Mouse (Mus musculus): ENCODE results near the gene Ddb2.

Gene Ddb2

DNA sequence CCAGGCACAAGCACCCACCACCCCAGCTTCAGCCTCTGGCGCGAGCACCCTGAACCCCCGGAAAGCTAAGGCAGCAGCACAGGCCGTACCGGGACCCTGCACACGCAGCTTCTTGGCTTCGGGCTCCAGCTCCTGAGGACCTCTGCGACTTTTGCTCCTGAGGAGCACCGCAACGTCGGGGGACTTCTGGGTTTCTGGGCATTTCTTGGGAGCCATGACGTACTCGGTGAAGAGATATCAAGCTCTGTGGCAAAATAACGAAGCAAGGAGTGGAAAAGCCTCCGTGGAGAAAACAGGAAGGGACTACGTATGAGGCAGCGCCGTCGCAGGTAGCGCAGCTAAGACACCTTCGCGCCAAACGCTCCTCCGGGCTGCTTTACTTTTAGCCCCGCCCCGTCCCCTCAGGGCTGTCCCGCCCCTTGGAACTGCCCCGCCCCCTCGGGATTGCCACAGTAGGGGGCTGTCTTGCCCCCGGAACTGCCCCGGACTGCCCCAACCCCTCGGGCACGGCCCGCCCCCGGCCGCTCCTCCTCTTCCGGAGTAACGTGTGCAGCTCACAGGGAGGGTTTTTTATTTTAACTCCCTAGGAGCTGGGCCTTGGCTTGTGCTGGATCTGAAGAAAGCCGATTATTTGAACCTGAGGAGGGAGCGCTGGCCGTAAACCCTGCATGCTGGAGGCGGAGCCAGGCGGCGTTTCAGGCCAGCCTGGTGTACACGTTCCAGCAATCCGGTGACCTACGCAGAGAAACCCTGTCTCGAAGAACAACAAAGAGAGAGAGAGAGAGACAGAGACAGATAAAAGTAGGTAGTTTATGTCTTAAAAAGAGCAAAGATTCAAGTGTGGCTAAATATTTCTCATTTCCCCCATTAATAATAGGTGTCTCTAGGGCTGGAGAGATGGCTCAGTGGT, at the start of gene Ddb2:
Gene Ddb2, minus strand, starts transcription at position 382 of the 910 bp plus-strand sequence.
- DNase-seq (ENCODE audit: extremely low read depth, insufficient read length, low spot score) = peak; percentile 98

DNA sequence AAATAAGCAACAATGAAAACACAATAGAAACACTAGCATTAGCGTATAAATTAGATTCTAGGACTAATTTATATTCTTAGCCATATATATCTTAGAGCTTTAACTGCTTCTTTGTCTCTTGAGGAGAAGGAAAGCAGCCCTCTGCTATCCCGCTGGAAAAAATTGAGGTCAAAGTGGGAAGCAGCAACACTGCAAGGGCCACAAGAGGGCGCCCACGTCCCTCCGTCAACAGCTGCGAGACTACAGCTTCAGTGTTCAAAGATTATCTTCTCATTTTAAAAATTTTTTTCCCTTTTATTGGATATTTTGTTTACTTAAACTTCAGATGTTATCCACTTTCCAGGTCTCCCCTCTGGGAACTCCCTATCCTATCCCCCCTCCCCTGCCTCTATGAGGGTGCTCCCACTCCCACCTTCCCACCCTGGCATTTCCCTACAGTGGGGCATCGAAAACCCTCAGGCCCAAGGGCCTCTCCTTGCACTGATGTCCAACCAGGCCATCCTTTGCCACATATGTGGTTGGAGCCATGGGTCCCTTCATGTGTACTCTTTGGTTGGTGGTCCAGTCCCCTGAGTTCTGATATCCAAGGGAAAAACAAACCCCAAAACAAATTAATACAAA, 49.2 kb upstream of the Ddb2 start:
- DNase-seq (ENCODE audit: extremely low read depth, insufficient read length, low spot score) = peak; percentile 25

DNA sequence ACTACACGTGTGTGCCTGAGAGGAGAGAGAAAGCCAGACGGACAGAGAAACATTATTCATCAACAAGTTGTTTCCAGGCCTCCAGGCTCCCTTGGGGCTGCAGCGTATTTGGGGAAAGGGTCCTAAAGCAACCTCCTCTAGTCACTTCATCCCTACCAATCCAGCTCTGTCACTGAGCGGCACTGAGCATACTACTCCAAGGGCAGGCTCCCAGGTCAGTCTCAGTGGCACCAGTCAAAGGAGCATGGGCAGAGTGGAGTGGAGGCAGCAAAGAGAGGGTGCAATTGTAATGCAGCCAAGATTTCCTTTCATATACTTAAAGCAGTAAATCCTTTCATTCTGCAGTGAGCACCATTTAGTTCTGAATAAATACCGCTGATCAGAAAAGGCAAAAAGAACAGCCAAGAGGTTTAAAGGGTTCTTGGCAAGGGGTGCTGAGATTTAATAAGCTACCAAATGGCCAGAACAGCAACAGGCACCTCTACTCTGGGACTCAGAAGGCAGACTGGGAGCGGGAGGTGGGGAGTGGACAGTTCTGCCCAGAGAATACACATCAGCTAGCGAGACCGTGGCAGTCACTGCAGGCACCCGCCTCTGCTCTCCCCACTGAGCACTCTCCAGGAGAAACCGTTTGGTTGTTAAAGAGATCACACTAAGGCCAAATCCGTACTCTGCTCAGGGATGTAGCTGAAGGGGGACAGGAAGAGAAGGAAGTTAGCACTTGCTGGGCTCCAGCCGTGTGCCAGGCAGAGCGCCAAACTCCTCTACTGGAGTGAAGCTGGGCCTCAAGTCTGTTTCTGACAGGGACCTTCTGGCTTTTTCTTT, 47.8 kb upstream of the Ddb2 start:
- no peak for DNase-seq (ENCODE audit: extremely low read depth, insufficient read length, low spot score)

DNA sequence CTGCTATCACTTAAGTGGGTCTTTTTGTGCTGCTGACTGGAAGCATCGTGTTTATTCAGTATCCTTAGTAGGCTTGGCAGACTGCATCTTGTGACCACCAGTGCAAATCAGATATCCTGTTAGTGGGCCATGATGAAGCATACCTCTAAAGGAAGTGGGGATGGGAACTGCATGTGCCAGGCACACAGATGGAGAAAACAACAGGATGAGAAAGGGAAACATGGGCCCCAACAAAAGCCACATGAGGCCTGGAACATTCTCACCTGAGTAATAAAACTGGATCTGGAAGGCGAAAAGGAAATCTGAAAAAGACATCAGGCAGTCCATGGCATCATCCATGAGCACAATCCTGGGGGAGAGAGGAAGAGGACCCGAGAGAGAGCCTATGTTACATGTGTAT, 47.2 kb upstream of the Ddb2 start:
- DNase-seq (ENCODE audit: extremely low read depth, insufficient read length, low spot score) = no peak

DNA sequence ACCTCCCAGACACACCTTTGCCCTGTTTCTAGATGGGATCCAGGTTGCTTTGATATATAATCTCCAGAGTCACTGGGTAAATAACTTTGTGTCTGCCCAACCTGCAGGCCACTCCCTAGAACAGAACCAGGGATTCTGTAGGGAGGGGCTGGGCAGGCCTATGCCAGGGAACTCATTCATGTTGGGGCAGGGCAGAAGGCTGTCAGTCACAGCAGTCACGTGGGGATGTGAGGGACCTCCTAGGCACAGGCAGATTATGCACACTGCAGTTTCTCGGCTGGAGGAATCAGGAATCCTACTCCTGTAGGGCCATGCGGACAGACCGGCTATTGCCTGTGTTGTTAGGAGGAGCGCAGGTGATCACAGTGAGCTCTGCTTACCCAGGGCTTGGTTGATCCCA, 44.6 kb upstream of the Ddb2 start:
- DNase-seq (ENCODE audit: extremely low read depth, insufficient read length, low spot score) = no peak

DNA sequence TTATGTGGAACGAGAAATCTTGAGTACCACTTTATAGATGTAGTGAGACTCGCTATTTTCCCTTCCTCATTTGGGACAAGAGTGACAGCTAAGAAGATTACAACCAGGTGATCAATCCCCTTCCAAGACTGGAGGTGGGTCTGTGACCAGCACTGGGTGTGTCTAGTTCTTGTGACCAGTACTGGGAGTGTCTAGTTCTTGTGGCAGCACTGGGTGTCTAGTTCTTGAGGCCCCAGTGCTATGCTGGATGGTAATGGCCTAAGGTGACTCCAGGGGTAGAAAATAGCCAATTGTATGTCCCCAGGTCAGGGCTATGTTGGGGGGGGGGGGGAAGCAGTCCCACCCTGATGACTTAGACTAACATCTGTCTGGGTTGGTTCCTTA, 42.6 kb upstream of the Ddb2 start:
- DNase-seq (ENCODE audit: extremely low read depth, insufficient read length, low spot score) = no peak

DNA sequence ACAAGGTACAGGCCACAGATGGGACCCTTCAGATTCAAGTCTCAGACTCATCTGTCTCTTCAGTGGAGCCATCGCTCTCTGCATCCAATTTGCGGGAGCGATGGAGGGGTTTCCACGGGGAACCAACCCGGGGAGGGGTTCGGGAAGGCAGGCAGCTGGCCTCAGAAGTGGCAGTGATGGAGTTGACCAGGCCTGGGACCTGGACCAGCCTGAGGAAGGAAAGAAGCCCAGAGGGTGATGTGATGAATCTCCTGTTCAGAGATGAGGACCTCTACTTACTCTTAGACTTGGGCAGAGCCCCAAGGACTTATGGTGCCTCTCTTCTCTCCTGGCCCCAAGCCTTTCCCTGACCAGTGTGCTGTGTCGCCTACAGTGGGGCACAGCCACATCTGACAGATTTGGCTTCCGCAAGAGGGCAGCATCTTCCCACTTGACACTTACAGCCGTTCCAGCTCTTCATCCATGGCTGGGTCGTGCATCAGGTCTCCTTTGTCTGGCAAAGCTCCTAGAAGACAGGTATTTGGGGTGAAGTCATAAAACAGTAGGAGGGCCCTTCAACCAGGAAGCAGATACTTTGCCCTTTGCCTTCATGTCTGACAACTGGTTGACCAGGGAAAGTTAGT, 42.1 kb upstream of the Ddb2 start:
- peak; percentile 22 for DNase-seq (ENCODE audit: extremely low read depth, insufficient read length, low spot score)

DNA sequence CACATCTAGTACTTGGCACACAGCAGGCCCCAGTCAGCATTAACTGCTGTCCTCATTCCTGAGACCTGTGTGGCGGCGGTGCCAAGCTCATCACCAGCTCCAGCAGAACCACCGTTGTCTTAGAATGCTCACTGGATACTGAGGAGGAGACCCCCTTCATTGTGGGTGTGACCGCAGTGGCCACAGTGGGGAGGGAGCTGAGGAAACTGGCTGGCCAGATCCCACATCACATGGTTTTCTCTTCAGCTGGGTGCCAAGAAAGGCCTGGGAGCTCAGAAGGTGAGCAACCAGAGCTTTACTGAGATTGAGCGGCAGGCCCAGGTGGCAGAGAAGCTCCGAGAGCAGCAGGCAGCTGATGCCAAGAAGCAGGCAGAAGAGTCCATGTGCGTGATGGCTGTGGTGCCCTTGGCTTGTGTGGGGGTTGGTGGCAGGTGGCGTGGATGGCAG, 32.9 kb upstream of the Ddb2 start:
- no peak for DNase-seq (ENCODE audit: extremely low read depth, insufficient read length, low spot score)

DNA sequence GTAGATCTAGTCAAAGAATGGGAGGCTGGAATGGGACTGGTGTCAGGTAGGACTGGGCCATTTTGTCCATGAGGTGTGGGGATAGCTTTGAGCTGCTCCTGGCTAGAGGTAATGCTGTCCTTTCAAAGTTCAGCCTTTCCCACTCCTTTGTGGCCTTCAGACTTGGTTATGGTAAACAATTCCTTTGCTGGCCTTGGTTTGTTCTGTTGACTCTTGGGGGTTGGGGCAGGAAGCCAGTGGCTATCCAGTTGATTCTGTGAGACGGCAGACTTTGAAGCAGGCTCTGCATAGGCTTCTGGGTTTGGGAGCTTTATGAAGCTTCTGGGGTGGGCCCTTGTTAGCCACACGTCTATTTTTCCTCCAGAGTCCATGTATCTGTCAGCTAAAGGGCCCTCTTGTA, 31.9 kb upstream of the Ddb2 start:
- no peak for DNase-seq (ENCODE audit: extremely low read depth, insufficient read length, low spot score)

DNA sequence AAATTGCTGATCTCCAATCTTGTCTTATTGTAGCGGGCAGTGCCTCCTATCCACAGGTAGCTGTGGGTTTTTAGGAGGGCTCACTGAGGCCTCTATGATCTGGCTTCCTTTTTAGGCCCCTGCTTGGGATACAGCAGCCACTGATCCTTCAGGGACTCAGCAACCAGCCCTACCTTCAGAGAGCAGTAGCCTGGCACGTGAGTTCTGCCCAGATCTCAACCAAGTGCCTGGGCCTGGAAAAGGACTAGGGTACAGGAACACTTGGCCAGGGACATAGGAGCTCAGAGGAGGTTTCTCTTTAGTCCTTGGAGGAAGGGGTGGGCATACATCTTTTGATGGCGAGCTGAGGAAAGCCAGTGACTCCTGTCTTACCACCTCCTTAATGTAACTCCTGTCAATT, 31.3 kb upstream of the Ddb2 start:
- DNase-seq (ENCODE audit: extremely low read depth, insufficient read length, low spot score) = no peak

DNA sequence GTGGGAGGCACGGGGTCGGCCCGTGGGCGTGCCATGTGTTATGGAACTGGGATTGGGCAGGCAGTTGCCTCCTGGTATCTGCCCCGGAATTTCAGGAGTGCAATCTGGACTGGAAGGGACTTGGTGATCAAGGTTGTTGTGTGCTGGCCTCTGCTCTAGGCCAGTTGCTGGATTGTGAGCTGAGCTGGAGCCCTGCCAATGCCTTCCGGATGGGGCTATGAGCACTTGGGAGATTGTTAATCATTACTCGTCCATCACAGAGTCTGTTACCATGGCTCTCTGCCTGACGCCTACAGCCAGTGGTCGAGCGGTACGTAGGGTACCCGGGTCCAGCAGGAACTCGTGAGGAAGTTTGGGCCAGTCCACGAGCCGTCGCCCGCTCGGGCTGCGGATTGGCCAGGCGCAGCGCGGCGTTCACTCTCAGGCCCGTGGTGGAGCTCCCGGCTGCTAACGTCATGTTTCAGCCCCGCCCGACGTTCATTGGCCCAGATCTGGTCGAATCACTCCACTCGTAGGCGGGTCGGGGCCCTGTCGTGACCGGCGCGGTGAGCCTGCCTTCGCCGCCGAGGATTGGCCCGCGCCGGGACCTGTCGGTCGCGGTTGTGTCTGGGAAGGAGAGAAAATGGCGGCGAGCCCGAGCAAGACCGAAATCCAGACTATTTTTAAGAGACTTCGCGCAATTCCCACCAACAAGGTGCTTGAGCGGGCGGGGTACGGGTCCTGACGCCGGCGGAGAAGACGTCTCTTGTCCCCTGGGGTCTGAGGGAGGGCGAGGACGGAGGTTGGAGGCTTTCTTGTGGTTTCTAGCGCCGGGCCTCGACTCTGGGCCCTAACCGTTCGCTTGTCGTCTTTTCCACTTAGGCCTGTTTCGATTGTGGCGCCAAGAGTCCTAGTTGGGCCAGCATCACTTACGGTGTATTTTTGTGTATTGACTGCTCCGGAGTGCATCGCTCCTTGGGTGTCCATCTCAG, 28.2 kb upstream of the Ddb2 start, which contains the start of gene Arfgap2:
Gene Arfgap2, plus strand, starts transcription at position 264 of the 971 bp plus-strand sequence.
- DNase-seq (ENCODE audit: extremely low read depth, insufficient read length, low spot score) = peak; percentile 97

DNA sequence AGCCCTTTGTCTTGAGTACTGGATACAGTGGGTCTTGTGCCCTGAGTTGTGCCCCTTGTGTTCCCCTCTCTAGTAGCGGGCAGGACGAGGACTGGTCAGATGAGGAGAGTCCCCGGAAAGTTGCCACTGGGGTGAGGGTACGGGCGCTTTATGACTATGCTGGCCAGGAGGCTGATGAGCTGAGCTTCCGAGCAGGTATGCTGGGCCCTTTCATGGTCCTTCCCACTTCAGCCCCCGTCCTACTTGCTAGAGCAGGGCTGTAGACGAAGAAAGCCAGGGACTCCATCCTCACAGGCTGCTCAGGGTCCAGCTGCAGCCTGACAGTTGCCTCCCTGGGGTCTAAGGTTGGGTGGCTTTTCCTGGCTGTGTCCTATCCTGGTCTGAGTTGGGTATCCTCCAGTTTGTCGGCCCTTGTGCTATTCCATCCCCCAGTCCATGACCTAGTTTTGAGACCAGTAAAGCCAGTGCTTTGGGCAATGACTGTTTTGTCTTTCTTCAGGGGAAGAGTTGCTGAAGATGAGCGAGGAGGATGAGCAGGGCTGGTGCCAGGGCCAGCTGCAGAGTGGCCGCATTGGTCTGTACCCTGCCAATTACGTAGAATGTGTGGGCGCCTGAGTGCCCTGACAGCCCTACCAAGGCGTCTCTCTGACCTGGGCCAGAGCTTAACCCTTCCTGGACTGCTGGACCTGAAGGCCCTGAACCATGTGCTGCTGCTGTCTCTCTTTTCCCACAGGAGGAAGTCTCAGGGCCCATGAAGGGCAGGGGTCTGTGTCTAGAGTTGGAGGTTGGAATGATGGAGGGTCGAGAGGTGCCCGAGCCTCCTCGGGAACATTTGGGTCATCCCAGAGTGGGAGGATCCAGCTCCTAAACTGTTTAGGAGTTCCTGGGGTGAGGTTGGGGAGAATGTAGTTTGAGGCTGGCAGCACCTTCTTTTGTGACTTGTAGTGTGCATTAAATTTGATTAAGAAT, 27.2 kb upstream of the Ddb2 start:
- DNase-seq (ENCODE audit: extremely low read depth, insufficient read length, low spot score) = no peak

DNA sequence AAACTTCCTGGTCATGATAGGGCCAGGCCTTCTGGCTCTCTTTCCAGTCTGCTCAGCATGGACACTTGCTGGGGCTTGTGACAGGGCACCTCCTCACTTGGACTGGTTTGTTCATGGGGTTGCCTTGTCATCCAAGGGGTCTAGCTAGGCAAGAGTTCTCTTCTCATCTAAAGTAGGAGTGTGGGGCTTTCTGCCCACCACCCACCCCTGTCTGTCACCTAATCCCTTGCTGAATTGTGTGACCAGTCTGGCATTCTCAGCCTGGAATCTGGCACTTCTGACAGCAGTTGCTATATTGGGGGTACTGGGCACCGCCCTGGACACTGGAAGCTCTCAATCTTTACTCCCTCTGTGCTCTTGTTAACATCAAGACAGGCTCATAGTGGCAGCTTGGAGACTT, 22.7 kb upstream of the Ddb2 start:
- no peak for DNase-seq (ENCODE audit: extremely low read depth, insufficient read length, low spot score)

DNA sequence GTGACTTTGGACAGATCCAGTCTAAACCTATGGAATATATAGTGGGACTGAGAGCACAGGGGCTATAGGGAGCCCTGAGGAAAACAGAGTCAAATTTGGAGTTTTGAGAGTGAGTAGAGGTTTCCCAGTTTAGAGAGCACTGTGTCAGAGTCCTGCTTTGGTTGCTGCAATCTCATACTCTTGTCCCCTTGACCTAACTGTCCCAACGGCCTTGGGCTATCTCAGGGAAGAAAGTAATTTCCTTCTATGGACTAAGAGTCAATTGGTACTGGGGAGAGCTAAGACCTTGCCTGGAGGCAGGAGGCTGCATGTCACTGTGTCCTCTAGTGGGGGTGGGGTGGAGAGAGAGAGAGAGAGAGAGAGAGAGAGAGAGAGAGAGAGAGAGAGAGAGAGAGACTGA, 22.0 kb upstream of the Ddb2 start:
- DNase-seq (ENCODE audit: extremely low read depth, insufficient read length, low spot score) = no peak

DNA sequence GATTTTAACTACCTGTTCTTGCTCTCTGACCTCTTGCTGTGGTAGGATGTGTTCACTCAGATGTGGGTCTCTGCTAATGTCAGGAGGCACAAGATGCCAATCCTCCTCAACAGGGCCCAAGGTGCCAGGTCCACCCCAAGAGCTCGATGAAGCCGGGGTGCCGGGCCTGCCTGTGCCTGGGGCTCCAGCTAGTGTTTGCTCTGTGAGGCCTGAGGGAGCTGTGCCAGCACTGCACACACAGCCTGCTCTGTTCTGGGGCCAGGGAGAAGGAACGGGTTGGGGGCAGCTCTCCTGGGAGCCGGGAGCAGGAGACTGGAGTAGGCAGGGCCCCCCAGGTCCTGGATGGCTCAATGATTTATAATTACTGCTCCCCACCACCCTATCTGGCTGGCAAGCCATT, 21.3 kb upstream of the Ddb2 start:
- peak; percentile 39 for DNase-seq (ENCODE audit: extremely low read depth, insufficient read length, low spot score)

DNA sequence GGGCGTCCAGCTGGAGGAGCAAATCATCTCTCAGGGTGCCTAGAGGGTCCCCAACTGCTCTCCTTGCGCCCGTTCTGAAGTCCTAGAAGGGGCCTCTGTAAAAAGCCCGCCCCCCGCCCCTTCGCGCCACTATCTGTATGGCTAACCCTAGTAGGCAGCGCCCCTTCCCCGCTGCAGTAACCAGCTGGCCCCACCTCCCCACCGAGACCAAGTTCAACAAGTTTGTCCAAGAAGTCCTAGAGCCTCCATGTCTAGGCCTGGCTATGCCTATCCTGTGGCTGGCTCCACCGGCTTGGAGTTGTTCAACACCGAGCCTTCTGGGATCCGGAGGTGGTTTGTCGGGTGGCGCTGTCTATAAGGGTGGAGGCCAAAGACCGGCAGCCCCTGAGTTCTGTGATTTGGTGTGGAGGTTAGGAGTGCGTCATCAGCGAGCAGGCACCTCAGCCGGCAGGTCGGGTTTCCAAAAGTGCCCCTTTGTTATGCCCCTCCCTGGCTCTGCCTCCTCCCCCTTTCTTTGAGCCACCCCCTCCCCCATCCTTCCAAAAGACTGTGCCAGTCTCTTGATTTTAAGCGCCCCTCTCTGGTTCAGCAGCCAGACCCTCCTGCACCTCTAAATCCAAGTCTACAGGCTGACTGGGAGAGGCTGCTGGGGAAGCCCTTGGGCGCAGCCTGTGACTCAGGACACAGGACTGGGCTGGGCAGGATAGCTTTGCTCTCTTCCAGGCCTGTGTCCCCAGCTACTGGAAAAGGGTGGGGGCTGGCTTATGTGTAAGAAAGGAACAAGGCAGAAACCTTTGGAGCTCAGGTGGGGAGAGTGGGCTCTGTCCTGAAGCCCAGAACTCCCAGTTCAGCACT, 20.6 kb upstream of the Ddb2 start:
- peak; percentile 75 for DNase-seq (ENCODE audit: extremely low read depth, insufficient read length, low spot score)

DNA sequence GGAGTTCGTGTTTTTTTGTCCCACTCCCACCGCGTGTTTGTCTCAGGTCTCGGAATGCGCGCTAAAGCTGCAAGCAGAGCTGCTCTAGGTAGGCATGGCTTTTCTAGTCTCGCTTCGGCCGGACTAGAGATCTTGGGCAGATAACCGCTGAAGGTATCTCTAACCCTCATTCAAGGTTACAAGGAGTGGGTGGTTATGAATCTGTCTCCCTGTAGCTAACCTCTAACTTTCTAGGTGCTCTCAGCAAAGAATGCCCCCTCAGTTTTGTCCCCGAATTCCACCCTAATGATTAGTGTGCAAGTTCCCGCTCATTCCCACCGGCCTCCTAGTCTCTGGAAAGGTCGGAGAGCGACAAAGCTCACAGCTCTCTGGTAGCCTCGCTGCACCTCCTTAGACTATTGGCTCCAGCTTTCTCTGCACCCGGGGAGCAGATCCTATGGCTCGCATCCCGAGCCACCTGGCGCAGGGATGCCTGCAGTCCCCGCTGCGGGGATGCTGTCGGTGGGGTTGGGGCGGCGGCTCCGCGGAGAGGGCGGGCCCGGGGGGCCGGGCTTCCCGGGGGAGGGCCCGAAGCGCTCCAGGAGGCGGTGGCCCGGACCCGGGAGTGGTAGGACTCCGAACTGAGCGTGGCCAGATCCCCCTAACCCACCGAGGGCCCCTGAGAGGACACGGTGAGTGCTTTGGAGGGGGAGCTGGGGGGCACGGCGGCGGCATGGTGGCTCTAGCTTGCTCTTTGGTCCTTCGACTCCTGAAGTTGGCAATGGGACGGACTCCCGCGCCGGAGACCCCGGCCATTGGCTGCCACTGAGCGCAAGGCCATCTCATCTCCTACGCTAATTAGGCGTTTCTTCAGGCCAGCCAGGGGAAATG, 19.7 kb upstream of the Ddb2 start:
- peak; percentile 79 for DNase-seq (ENCODE audit: extremely low read depth, insufficient read length, low spot score)
